Mouse (Mus musculus) lung, adult 2 months (tissue): ENCODE measurements around the gene Vegfa.

ENCODE experiments used
- CTCF ChIP-seq: fragments of 200-500 bp; IDR thresholded peaks from 2 replicates; pipeline ENCODE4 v1.5.1; 2011; ENCODE audit warnings: mild to moderate bottlenecking, low read length, control low read depth; ENCODE audit not compliant: insufficient read depth
- POLR2A ChIP-seq: fragments of 200-500 bp; IDR thresholded peaks from 2 replicates; pipeline ENCODE4 v1.6.1; 2011; ENCODE audit warnings: low read depth, mild to moderate bottlenecking, control low read depth, low read length, borderline replicate concordance; ENCODE audit errors: extremely low read depth

DNA sequence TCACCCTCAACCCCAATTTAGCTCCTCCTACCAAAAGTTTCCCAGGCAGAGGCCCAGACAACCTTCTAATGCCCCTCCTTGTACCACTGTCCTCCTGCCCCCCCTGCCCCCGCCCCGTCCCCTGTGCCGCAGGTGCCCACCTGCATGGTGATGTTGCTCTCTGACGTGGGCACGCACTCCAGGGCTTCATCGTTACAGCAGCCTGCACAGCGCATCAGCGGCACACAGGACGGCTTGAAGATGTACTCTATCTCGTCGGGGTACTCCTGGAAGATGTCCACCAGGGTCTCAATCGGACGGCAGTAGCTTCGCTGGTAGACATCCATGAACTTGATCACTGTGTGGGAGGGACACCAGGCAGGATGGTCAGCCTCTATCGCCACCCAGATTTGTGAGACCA is 7.0 kb downstream of the Vegfa start:
- no peak for TF ChIP-seq CTCF
- no peak for TF ChIP-seq POLR2A
